Mouse (Mus musculus) liver, adult 2 months (tissue): ENCODE results near the gene Gm11172.

Experiments used
- CTCF ChIP-seq: fragments of 200-500 bp; IDR thresholded peaks from 2 replicates; pipeline ENCODE4 v1.5.1; 2011; ENCODE audit warnings: low read depth, low read length, control low read depth
- POLR2A ChIP-seq: fragments of 200-500 bp; IDR thresholded peaks from 2 replicates; pipeline ENCODE4 v1.6.1; 2011; ENCODE audit warnings: low read length, control low read depth; ENCODE audit not compliant: insufficient read depth; ENCODE audit errors: extremely low read depth

GRCm38 (mm10) chr16:10825840-10826239 lies 13.1 kb downstream of the Gm11172 start:
- TF ChIP-seq POLR2A (no peak), CTCF (no peak)
